Mouse (Mus musculus) layer of hippocampus, adult 9-11 months (tissue): ENCODE data around the gene Selplg.
"Not testable (repeated sequence)": the region's sequence is repeated elsewhere in the genome, so short reads cannot be mapped to it uniquely, and the experiment has no call there.

Experiments used
- DNase-seq: peaks from one replicate; pipeline ENCODE4 v3.0.0; 2022

The Selplg gene

DNA sequence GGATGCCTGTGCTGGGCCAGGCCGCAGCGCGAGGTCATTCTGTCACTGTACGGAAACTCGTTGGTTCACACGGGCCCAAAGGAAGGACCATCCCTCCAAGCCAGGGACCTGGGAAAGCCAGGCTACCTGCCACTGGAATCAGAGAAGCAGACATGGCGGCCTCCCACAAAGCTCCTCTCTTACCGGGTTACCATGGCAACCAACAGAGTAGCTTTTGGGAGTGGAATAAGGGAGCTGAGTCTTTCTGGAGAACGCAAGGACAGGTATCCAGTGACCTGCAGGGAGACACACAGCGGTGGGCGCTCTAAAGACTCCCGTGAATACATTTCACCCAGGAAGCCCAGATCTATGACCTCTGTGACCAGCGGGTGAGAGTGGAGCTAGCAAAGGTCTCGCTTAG is 13.9 kb downstream of the Selplg start:
- no peak for DNase-seq

DNA sequence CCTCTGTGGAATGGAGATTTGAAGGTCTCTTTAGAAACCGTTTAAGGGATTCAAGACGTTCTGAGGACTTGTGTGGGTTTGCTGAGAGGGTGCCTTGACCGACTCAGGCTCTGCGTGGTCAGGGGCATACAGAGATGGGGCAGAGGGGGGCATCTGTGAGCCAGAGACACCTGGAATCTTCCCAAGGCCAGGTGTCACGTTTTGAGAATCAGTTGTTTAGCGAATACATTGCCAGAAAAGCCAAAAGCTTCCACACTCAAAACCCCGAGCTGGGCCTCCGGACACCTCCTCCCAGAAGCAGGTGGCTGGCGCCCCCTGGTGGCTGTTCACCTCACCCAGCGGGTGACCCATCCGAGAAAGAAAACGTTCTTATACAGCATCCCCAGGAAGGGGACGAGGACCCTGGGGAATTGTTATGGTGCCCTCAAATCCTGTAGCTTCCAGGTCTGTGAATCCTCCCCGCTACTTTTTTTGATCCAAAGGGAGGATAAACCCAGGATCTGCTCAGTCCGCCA is 16.7 kb downstream of the Selplg start:
- DNase-seq: no peak

DNA sequence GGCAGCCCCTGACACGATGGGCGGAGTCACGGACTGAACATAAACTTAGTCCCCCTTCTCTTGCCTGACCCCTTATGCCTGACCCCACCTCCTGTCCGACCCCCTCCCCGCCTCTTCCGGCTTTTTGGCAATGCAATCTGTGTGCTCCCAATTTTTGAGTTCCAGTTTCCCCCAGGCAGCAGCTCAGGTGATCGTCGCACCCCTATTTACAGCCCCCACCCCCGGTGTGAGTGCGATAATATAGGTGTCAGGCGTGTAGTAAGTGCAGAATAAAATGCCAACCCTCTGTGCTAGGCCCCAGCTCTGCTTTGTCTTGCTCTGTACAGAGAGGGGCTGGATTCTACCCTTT is 17.4 kb downstream of the Selplg start:
- DNase-seq: no peak

DNA sequence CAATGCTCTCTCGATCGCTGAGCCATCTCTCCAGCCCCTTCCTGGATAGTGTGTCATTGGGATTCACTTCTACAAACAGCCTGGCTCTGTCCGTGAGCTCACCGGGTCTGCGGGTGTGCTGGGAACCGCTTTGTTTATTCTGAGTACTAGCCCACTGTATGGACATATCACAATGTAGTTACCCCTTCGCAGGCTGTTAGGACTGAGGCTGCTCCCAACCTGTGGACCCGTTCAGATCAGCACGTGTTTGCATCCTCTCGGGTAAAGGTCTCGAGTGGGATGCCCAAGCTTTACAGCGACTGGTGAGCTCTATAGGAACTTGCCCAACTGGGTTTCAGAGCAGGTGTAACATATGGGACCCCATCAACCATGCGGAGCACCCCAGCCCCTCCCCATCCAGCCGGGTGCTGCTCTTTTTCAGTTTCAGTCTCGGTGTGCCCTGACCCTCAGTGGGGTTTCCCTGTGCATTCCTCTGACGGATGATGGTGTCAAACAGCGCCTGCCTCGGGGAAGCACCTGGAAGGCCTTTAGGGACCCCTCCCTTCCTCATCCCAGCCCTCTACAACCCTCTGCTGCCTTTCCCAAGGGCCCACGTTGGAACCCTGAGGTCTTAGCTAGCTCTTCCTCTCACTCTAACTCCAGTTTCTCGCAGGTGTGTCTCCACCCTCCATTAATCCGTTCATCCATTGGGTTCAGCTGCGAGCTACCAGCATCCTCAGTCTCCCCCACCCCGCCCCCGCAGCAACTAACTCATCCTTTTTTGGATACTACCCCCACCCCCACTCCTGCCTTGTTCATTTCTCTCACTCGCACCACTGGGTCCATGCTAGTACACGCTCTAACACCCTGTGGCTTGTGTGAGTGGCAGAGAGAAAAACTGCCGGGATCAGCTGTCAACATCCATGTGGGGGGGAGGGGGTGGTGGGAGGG is 18.1 kb downstream of the Selplg start:
- DNase-seq: no peak

DNA sequence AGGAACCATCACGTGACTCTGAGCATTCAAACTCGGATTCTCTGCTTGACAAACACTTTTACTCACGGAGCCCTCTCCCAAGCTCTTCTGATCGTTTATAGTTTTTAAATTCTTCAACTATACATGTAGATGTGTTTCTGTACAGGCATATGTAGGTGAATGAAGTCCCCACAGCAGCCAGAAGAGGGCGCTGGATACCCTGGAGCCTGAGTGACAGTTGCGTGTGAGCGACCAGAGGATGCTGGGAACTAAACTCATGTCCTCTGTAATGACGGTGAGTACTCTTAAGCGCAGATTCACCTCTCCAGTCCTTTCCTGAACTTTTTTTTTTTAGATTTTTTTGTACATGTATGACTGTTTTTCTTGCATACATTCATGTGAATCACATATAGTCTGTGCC is 18.8 kb downstream of the Selplg start:
- no peak for DNase-seq

DNA sequence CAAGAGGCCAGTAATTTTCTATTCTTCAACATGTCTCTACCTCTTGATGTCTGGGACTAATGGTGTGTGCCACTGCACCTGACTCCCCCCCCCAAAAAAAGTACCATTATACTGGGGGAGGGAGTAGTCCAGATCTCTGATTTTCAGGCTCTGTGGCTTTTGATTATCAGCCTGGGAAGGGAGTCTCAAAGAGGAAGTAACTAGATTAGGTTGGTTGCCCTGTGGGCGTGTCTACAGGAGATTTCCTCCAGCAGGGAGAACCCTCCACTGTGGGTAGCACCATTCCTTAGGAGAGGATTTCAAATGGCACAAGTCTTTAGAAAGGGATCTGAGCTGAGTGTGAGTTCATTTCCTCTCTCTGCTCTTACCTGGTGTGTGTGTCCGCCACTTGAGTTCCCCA is 19.8 kb downstream of the Selplg start:
- no peak for DNase-seq

DNA sequence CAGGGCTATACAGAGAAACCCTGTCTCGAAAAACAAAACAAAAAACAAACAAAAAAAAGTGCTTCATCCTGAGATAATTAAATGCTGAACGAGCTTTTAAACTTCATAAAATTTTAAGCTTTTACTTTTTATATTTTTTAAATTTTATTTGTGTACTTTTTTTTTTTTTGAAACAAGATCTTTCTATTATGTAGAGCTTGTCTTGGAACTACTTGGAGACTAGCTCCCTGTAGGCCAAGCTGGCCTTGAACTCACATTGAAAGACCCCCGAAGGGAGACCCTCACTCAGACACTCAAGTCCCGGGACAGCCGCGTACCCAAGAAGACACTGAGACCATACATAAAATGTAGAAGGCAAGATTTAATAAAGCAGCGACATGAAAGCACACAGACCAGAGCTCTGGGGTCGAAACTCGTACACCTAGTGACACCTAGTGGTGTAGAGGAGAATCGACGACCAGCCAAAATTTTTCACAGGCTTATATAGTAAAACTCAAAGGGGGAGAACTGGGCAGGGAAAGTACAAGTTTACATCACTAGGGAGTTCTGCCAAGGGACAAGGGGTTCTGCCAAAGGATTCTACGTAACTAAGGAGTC is 20.5 kb downstream of the Selplg start:
- not testable (repeated sequence) for DNase-seq

DNA sequence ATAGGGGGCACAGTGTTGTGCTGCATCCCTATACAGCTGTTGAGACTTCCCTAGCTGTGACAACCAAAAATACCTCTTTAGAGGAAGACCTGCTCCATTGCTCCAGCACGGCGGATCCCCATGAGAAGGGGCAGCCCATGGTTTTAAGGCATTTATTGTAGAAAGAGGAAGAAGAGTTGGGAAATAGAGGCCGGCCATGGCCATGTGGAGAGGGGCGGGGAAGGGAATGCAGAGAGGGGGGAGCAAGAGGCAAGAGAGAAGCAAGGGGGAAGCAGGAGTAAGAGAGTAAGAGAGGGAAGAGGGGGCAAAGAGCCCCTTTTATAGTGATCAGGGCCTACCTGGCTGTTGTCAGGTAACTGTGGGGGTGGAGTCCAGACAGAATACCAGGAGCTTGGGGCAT is 22.3 kb downstream of the Selplg start:
- no peak for DNase-seq

DNA sequence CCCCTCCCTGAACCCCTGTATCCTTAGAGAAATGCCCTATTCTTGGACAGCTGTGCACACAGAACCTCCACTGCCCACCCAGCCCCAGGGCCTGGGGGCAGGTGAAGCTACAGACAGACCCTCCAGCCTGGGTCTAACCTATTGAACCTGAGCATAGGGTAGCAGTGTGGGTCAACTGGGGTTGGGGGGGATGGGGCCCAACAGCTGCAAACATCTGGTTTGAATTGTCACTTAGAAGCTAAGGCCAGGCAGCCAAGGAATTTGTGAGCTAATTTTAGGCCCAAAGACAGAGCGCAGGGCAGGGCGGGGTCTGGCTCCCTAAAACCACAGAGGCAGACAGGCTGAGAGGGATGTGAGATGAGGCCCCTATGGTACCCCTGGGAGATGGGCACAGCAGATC is 24.3 kb downstream of the Selplg start:
- DNase-seq: no peak

DNA sequence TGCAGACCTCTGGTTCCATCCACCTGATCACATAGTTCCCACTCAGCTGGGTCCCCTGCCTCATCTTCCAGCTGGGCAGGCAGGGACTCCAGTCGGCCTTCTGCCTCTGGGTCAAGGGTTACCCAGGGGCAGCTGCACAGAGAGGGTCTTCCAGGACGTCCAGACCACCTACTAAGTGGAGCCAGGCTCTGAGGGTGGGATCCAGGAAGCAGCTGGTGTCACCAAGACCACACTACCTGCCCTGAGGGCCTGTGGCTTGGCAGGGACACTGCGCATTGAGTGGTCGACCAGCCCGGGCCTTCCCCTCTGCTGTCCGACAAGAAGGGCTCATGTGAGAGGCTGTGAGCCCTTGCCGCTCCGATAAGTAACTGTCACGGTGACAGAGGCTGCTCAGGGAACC is 24.7 kb downstream of the Selplg start:
- no peak for DNase-seq

DNA sequence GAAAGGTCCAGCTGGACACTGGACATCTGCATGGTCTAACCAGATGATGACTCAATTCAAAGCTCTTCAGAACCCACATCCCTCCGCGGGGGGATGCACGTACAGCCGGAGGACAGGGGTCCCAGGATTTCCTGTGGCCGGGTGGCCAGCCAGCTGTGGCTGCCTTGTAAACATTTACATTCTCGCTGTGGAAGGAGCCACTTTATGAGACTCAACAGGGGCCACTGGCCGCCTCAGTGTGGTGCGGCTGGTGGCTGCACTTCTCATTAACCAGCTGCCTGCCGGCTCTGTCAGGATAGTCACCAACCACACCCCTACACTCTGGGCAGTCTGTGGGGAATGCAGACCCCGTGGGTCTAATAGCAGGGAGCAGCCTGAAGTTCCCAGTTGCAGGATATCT is 26.0 kb downstream of the Selplg start:
- DNase-seq: no peak

DNA sequence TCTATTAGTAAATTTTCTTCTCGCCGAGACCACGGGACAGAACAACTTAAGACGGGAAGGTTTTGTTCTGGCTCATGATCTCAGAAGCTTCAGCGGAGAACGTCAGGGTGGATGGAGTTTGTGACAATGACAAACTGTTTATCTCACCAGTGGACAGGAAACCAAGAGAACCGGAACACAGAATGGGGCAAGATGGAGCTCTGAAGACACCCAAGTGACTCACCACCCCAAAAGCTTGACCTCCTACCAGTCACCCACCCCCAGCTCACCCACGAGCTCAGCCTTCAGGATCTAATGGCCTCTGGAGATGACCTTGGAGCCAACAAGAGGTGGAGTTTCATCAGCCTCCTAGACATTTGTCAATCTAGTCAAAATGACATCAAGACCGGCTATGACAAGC is 27.1 kb downstream of the Selplg start:
- no peak for DNase-seq

DNA sequence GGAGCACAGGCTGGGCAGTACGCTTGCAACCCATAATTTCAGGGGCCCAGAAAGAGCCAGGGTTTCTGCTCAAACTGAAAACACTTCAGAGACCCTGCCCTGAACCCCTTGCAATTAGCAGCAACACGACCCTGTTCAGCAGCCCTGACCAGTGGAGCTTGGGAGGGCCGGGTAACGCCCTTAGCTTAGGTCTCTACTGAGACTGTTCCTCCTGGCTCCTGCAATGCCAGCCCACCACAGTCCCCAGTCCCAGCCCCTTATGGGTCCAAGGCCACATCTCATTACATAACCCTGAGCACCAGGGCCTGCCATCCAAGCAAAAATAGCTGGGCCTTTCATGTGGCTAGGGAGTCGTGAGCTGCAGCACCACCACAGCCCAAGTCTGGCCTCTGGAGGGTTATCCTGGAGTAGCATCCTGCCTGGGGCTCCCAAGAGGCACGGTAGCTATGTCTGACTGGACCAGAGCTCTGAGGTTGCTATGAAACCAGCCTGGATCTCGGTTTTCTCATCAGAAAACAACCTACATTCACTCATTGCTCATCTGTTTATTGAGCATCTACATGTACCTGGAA is 28.0 kb downstream of the Selplg start:
- no peak for DNase-seq

DNA sequence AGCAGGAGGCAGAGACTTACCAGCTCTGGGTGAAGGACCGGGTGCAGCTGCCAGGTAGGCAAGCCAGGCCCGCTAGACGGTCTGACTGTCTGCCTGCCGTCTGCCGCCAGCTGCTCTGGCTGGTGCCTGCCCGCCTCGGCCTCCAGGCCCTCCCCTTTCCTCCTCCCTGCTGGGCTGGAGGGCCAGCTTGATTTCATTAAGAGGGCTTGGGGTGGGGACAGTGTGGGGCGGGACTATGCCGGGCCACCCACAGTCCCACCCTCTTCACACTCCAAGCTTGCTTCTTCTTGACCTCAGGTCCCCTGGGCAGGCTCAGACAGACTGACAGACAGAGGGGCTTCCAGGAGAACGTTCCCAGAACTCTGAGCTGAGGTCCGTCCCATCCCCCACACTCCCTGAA is 32.2 kb downstream of the Selplg start, which contains the start of gene Tmem119:
Tmem119 (minus strand) TSS at position 237 of the 400 bp plus-strand sequence.
- no peak for DNase-seq

DNA sequence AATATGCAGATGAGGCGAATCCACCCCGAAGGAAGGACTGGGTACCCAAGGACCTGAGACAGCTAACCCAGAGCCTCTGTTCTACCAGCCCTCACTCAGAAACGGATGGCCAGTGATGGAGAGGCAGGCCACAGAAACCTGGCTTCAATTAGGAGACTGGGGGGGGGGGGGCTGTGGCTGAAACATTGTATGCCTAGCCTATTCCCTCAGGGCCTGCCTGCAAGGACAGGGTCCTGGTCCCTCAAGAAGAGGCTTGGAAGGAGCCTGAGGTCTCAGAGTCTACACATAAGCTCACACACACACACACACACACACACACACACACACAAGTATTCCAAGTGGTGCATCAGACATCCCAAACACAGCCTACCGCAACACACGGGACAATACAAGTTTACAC is 32.8 kb downstream of the Selplg start:
- DNase-seq: no peak

DNA sequence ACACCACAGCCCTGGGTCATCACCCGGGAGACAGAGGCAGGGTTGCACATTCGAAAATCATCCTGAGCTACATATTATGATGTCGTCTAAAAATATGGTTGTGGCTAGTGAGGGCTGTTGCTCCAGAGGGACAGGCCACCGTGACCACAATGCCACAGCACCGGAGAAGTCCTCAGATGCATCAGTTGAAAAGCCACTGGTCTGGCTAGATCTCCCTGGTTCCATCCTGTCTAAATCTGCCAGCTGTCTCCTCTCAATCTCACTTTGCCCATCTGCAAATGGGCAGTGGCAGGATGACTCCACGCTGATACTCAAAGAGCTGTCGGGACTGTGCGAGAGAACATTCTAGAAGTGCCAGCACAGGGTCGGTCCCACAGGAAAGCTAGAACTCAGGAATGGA is 33.9 kb downstream of the Selplg start:
- DNase-seq: no peak

DNA sequence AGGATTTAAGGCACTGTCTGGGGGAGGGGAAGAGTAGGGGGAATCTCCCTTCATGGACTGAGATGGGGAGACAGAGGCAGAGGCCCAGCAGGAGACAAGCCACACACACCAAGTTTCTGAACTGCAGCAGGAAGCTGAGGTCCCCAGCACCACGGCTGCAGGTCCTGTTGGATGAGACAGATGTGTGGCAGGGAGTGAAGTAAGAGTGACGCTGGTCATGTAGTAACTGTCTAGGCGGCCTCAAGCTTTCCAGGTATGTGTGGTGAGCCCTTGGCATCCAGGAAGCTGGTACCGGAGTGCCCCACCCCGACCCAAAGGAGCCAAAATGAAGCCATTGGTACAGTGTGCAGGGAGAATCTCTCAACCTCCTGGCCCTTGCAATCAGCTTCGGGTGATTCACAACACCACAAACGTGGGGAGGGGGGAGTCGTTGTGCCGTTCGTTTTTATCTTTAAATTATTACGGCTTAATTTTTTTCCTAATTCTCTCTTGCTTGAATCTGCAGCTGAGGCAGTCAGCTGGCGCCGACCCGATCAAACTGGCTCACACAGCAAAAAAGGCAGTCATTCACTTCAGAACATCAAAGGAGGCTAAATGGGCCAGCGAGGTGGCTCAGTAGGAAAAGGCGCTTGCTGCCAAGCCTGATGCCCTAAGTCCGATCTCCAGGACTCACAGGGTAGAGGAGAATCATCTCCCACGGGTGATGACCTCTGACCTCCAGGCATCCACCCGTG is 35.1 kb downstream of the Selplg start:
- DNase-seq: no peak

DNA sequence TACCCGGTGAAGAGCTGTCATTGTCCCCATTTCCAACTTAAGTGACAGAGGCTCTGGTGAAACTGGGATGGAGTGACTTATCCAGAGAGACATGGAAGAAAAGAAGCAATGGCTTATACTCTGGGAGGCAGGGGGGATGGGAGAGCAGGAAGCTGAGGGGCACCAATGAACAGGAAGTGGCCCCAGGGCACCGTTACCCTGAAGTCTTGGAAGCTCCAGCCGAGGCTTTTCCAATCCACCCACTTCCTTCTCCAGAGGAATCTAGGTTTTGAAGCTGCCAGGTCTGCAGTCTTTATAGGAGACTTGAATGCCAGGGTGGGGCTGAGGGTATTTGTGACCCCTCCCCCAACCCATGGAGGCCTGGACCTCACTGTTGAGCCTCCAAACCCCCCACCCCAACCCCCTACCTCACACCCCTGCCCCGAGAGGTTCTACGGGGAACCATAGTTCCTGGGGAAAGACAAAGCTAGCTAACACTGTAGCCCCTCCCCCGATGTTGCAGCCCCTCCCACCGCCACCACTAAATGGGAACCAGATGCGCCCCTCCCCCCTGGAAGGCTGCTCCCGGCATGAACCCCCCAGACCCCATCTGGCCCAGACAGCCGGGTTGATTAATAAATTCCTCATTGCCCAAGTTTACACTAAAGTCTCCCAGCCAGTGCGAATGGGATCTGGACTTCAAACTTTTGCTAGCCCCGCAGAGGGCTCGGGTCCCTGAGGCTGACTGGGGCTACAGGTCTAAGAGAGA is 35.9 kb downstream of the Selplg start:
- DNase-seq: no peak

DNA sequence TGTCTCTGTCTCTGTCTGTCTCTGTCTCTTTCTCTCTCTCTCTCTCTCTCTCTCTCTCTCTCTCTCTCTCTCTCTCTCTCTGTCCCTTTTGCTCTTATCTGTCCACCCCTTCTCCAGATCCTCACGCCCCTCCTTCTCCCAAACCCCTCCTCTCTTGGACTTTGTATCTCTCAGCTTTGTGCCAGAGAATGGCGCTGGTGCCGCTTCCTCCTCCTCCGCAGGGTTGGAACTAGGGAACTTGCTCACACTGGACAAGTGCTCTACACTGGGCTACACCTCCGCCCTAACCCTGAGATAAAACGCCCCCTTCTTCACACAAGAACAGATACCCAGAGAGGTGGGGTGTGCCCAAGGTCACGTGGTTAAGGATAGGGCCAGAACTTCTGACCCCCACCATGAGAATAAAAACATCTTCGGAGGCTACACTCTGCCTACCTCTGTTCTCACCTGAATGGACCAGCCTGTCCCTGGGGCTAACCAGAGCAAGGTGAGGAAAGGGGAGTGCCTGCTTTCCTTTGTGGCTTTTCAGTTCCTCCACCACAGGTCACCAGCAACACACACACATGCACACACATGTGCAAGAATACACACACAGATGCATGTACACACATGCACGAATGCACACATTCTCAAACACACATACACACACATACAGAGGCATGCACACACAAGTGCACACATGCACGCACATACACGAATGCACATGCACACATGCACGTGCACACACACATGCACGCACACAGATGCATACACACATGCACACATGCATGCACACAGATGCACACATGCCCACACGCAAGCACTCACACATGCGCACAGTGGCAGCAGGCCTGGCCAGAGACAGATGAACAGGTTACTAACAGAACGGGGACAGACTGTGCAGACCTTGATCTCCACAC is 41.0 kb downstream of the Selplg start:
- DNase-seq: no peak

DNA sequence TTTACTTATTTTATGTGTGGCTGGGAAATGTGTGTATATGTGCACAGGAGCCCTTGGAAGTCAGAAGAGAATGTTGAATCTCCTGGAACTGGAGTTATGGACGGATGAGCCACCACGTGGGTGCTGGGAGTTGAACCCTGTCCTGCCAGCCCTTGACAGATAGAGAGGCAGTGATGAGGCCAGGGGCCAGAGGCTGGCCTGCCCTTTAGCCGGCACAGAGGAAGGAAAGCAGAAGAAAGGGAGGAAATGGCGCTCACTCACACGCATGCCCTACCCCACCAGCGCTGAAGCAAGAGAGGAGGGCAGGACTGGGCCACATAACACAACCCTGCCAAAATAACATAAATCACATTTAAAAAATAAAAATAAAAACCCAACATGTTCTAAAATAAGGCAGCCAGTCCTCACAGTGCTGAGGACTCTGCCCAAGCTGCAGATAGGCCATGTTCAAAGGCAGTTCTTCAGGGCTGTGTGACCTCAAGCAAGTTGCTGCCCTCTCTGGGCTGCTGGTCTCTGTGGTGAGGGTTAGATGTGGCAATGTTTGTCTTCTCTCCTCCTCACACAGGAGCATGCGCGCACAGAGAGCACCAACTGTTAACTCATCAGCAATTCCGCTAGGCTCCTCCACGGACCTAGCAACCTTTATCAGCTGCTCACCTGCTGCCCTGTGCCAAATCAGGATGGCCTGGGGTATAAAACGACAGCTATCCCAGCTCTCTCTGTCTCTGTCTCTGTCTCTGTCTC is 41.8 kb downstream of the Selplg start:
- DNase-seq: no peak
